Mouse (Mus musculus) liver, embryonic 16.5 days (tissue): Measurements from ENCODE around the gene Hps4. TPM values are rescaled to one million over a fixed set of nuclear protein-coding genes. Genes with fewer than 3 reads are reported as not detected.

ENCODE experiments used
- ATAC-seq: fragments of 200-750 bp; cut with Nextera tagmentation; 2 replicates; pipeline ENCODE4 v1.8.0; 2017; ENCODE audit warnings: low read depth, mild to moderate bottlenecking, moderate number of reproducible peaks, moderate library complexity
- H3K27ac ChIP-seq: fragments of 300-500 bp; sonication (generic); 2 replicates; pipeline ENCODE4 v1.5.1; 2014; ENCODE audit warnings: mild to moderate bottlenecking, low read length
- H3K27me3 ChIP-seq: fragments of 300-500 bp; sonication (generic); 2 replicates; pipeline ENCODE4 v1.6.1; 2014; ENCODE audit warnings: low read depth, low read length, mixed read lengths; ENCODE audit not compliant: control insufficient read depth, insufficient read depth
- H3K36me3 ChIP-seq: fragments of 300-500 bp; sonication (generic); 2 replicates; pipeline ENCODE4 v1.6.1; 2014; ENCODE audit warnings: mild to moderate bottlenecking; ENCODE audit not compliant: control insufficient read depth, insufficient read depth
- H3K4me1 ChIP-seq: fragments of 300-500 bp; sonication (generic); 2 replicates; pipeline ENCODE4 v1.6.1; 2014; ENCODE audit warnings: low read depth, low read length, mixed read lengths; ENCODE audit not compliant: control insufficient read depth
- H3K4me2 ChIP-seq: fragments of 300-500 bp; sonication (generic); 2 replicates; pipeline ENCODE4 v1.6.1; 2014; ENCODE audit warnings: low read depth, low read length, mixed read lengths
- H3K4me3 ChIP-seq: fragments of 300-500 bp; sonication (generic); 2 replicates; pipeline ENCODE4 v1.5.1; 2014; ENCODE audit warnings: low read depth, mild to moderate bottlenecking, low read length
- H3K9ac ChIP-seq: fragments of 300-500 bp; sonication (generic); 2 replicates; pipeline ENCODE4 v1.6.1; 2014; ENCODE audit warnings: low read depth, low read length
- H3K9me3 ChIP-seq: fragments of 300-500 bp; sonication (generic); replicated peaks from 2 replicates; pipeline ENCODE4 v1.6.1; 2016; ENCODE audit warnings: low read length; ENCODE audit not compliant: control insufficient read depth
- WGBS: fragments of 180-500 bp; shearing (Covaris S2); extraction: QIAGEN DNeasy Blood & Tissue Kit; methylation state at CpG from one replicate; pipeline ENCODE4 v1.1.7; 2014; ENCODE audit not compliant: insufficient replicate concordance; 5-methylcytosine and 5-hydroxymethylcytosine counted together
- polyA plus RNA-seq: library from polyadenylated mRNA; unstranded; fragments of >200 nt; fragmentation: Nextera tagmentation; extraction: Ambion mirVana; gene quantifications from 2 replicates; pipeline ENCODE4 v1.2.1, GENCODE M21; 2015

Gene Hps4
- polyA plus RNA-seq, 1 experiment from 2014 or later, result 11.8 TPM

DNA sequence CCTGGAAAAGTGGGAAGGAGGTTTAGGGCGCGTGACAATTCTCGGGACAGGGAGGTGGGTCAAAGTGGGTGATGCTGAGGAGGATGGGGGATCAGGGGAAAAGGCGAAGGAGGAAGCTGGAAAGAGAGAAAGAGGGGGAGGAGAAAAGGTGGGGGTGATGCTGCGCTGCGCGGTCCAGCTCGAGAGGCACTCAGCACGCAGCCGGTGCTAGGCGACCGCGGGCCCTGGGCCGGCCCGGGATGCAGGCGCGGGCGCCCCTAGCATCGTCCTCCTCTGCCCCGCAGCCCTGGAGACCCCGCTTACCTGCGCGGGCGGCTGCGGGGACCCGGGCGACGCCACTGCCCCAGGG is 51.5 kb downstream of the Hps4 start:
- no peak for ATAC-seq
- no peak overlapping the region for H3K9ac ChIP-seq
- peaks cover 45% of the 10 kb centered on the region for H3K27me3 ChIP-seq
- no peaks in the 10 kb centered on the region for H3K36me3 ChIP-seq
- 2% methylated on average over 19 of the region's 28 CpGs for WGBS
- H3K27ac ChIP-seq, result no peak overlapping the region
- no peaks in the 10 kb centered on the region for H3K4me1 ChIP-seq
- H3K4me3 ChIP-seq, result peak overlapping the region; percentile 41
- H3K9me3 ChIP-seq, result no peaks in the 10 kb centered on the region
- peak overlapping the region; percentile 41; the same call in 1 of the 2 replicates for H3K4me2 ChIP-seq

DNA sequence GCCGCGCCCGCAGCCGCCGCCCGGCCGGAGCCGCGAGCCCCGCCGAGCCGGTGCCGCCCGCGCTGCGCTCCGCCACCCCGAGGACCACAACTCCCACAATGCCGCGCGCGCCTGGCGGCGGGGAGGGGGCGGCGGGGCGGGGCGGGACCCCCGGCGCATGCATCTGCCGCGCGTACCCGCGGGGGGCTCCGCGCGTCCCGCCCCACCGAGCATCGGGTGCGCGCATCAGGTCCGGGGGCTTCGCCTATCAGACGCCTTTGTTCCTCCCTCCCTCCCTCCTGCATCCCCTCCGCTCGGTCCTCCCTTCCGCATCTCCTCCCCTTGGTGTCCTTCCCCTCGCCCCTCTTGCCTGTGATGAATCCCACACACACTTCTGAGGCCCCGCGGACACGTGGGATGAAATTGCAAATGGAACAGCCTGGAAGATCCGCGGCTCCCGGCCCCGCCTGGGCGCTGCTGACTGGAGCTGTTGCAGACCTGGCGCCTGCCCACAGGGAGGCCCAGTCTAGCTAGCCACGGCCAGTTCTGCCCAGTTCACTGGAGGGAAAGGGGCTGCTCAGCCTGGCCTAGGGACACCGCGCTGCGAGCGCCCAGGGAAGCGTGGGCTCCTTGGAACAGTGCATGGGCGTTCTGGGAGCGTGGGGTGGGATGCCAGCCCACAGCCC is 52.0 kb downstream of the Hps4 start, which contains the start of gene Asphd2:
Gene Asphd2, minus strand, starts transcription at position 88 of the 665 bp plus-strand sequence.
- H3K27ac ChIP-seq, result no peak within 1 kb of the TSS
- H3K9me3 ChIP-seq, result no peaks in the 10 kb centered on the region
- H3K4me3 ChIP-seq, result peak within 1 kb of the TSS; percentile 41
- no peaks in the 10 kb centered on the region for H3K36me3 ChIP-seq
- H3K4me1 ChIP-seq, result no peaks in the 10 kb centered on the region
- H3K9ac ChIP-seq, result no peak within 1 kb of the TSS
- 6% methylated on average over 32 of the region's 67 CpGs for WGBS
- H3K4me2 ChIP-seq, result peak within 1 kb of the TSS; percentile 41; the same call in 1 of the 2 replicates
- ATAC-seq, result no peak
- peaks cover 45% of the 10 kb centered on the region for H3K27me3 ChIP-seq

DNA sequence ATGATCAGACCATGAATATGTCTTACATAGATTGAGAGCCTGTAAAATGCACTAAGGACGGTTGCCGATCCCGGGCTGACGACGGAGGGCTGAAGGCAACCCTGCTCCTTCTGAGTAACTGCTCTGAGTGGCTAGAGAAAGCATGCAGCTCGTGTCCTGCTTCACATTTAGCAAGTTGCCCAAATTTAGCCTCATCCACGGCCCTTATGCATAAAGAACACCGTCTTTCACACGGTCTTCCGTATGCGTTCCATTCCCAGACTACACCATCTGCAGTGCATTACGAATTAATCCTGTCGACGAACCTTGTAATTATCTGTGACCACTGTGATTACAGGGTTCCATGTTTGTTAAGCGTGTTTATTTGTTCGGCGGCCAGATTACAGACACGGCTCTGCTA is 53.2 kb downstream of the Hps4 start:
- H3K9ac ChIP-seq, result no peak overlapping the region
- no peaks in the 10 kb centered on the region for H3K36me3 ChIP-seq
- H3K4me1 ChIP-seq, result no peaks in the 10 kb centered on the region
- ATAC-seq, result no peak
- no peak overlapping the region for H3K27ac ChIP-seq
- H3K4me3 ChIP-seq, result no peak overlapping the region
- H3K27me3 ChIP-seq, result peaks cover 45% of the 10 kb centered on the region
- no peak overlapping the region for H3K4me2 ChIP-seq
- 74% methylated on average over 18 of the region's 18 CpGs for WGBS
- no peaks in the 10 kb centered on the region for H3K9me3 ChIP-seq

DNA sequence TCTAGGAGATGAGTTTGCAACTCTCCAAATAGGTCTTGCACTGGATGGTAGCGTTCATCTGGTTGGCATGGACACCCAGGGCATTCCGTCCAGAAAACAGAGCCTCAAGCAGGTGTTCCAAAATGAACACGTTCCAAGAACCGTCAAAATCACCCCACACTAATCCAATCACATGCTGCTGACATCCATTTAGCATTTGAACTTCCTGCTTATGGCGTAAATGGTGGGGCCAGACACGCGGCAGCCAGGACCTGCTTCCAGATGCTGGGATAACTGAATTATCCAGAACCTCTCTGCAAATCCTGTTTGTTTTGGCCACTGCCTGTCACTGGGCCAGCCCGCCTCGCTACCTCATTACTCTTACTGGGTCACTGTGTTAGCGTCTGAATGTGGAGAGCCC is 56.4 kb downstream of the Hps4 start:
- no peaks in the 10 kb centered on the region for H3K9me3 ChIP-seq
- no peak overlapping the region for H3K27ac ChIP-seq
- H3K4me3 ChIP-seq, result no peak overlapping the region
- no peak for ATAC-seq
- no peak overlapping the region for H3K9ac ChIP-seq
- H3K27me3 ChIP-seq, result peaks cover 19% of the 10 kb centered on the region
- no peaks in the 10 kb centered on the region for H3K4me1 ChIP-seq
- no peak overlapping the region for H3K4me2 ChIP-seq
- WGBS, result 56% methylated on average over 10 of the region's 10 CpGs
- H3K36me3 ChIP-seq, result no peaks in the 10 kb centered on the region

DNA sequence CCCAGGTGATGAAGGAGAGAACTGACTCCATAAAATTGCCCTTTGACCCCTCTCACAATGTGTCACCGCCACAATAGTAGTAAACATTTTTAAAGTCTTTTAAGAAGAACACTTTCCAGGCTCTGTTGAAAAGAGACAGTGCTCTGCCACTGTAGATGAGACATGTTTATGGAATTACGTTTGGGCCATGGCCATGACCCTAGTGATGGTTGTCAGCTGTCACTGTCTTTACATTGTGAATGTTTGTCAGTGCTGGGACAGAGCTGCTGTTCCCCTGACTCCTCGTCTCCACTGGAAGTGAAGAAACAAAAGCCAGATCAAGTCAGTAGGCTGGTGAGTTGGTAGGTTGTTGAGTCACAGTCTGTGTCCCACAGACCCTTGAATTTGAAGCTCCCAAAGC is 59.6 kb downstream of the Hps4 start:
- Histone ChIP-seq H3K9ac (no peak overlapping the region), H3K27ac (no peak overlapping the region), H3K9me3 (no peaks in the 10 kb centered on the region), H3K27me3 (no peaks in the 10 kb centered on the region), H3K4me1 (no peaks in the 10 kb centered on the region), H3K4me2 (no peak overlapping the region), H3K36me3 (no peaks in the 10 kb centered on the region), H3K4me3 (no peak overlapping the region)
- 45% methylated on average over 3 of the region's 3 CpGs for WGBS
- ATAC-seq, result no peak

DNA sequence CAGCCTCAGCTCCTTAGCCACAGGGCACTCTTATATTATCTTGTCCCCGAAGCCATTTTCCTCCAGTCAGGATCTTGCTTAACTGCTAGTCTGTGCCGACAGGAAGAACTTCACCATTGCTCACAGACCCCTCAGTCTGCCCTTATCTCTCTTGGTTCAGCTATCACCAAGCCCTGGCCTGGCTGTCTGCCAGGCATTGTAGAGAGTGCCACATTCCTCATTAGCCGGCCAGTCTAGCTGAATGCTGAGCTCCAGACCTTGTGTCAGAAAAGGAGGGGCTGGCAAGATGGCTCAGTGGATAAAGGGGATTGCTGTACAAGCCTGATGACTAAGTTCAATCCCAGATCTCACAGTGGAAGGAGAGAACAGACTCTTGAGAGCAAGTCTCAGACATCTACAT is 63.1 kb downstream of the Hps4 start:
- no peak for ATAC-seq
- Histone ChIP-seq H3K4me2 (no peak overlapping the region), H3K4me1 (no peaks in the 10 kb centered on the region), H3K9me3 (no peaks in the 10 kb centered on the region), H3K36me3 (no peaks in the 10 kb centered on the region), H3K27ac (no peak overlapping the region), H3K4me3 (no peak overlapping the region), H3K27me3 (no peaks in the 10 kb centered on the region), H3K9ac (no peak overlapping the region)
- WGBS, result 30% methylated on average over 3 of the region's 3 CpGs

DNA sequence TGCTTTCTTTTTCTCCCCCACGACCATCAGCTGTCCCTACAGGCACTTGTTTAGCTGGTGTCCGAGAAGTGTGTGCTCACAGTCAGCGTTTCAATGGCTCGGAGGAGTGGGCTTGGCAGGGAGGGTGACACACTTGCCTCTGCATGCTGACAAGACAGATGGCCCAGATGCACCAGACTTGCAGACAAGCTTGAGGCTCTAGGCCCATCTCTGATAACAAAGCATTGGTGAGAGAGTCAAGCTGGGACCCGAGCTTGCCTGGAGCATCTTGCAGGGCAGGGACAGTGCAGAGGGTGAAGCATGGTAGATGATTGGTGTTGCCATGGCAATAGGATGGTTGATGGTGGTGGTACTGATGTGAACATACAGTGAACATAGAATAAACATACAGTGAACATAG is 66.4 kb downstream of the Hps4 start:
- H3K27ac ChIP-seq, result no peak overlapping the region
- H3K4me1 ChIP-seq, result no peaks in the 10 kb centered on the region
- H3K27me3 ChIP-seq, result no peaks in the 10 kb centered on the region; the same call in 1 of the 2 replicates
- H3K9me3 ChIP-seq, result no peaks in the 10 kb centered on the region; the same call in 1 of the 2 replicates
- no peak overlapping the region for H3K4me3 ChIP-seq
- H3K4me2 ChIP-seq, result no peak overlapping the region
- ATAC-seq, result no peak
- no peak overlapping the region for H3K9ac ChIP-seq
- no peaks in the 10 kb centered on the region for H3K36me3 ChIP-seq
- WGBS, result 53% methylated on average over 5 of the region's 5 CpGs

DNA sequence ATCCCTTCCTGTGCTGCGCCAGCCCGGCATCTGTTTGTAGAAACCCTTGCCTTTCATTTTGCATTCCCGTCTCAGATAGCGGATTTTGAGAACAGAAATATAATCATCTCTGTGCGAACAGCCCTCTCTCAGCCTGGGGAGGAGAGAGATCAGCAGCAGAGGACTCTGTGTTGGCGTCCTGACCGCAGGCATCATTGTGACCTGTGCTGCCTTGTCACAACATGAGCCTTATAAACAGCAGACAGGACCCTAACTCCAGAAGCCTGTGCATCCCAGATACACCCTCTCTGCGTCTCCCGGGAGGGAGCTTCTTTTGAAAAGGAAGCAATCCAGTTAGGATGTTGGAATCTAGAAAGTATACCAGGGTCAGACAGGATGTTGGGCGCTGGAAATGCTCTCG is 68.2 kb downstream of the Hps4 start:
- H3K4me1 ChIP-seq, result no peaks in the 10 kb centered on the region
- ATAC-seq, result no peak
- H3K27ac ChIP-seq, result no peak overlapping the region
- H3K27me3 ChIP-seq, result no peaks in the 10 kb centered on the region; the same call in 1 of the 2 replicates
- H3K4me3 ChIP-seq, result no peak overlapping the region
- no peaks in the 10 kb centered on the region; the same call in 1 of the 2 replicates for H3K9me3 ChIP-seq
- no peak overlapping the region for H3K4me2 ChIP-seq
- no peak overlapping the region for H3K9ac ChIP-seq
- WGBS, result 39% methylated on average over 11 of the region's 11 CpGs
- no peaks in the 10 kb centered on the region for H3K36me3 ChIP-seq

DNA sequence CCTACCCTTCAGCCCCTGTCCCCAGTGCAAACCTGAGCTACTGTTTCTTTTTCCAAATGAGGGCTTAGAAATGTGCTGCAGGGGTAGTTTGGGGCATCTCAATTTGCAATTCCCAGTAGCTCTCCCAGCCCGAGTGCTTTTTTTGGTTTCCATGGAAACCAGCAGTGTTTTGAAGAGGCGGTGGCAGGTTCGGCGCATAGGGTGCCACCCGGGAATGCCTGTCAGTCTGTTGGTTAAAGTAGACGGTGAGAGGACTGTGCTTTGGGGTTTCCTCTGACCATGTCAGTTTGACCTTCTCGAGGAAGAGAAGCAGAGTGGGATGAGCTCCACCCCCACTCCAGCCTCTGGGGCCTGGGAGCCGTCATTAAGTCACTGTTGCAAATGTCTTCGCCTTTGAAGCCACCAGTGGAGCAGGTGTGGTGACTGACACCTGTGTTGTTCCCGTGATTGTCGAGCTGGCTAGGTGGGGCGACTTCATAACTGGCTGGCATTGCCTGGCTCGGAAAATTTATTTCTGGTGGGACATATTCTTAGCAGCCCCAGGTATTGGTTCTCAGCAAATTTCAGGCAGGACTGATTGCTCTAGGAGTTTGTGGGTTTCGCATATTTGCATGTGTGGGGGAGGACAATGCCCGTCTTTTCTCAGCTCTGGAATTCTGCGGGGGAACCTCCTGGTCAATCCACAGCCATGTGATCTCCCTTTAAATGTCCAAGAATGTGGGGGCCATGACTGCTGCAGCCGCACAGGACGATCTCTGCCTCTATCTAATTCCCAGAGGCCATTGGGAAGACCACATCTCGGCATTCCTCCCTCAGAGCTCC is 68.8 kb downstream of the Hps4 start:
- Histone ChIP-seq H3K36me3 (no peaks in the 10 kb centered on the region), H3K4me1 (no peaks in the 10 kb centered on the region), H3K27ac (no peak overlapping the region), H3K4me3 (no peak overlapping the region), H3K4me2 (no peak overlapping the region), H3K9ac (no peak overlapping the region), H3K27me3 (no peaks in the 10 kb centered on the region; the same call in 1 of the 2 replicates), H3K9me3 (no peaks in the 10 kb centered on the region; the same call in 1 of the 2 replicates)
- no peak for ATAC-seq
- 16% methylated on average over 19 of the region's 19 CpGs for WGBS
